Mouse (Mus musculus): ENCODE results near the gene Rgs9.
"Not testable (repeated sequence)": the region's sequence is repeated elsewhere in the genome, so short reads cannot be mapped to it uniquely, and the experiment has no call there.

Gene Rgs9

GRCm38 (mm10) chr11:109305680-109306079 lies 7.8 kb upstream of the Rgs9 start:
- no peak for DNase-seq (ENCODE audit: low spot score)

- DNase-seq (ENCODE audit: low spot score), result no peak
Measured at GRCm38 (mm10) chr11:109302338-109302737, 4.4 kb upstream of the Rgs9 start.

- no peak for DNase-seq (ENCODE audit: low spot score)
Measured at GRCm38 (mm10) chr11:109297031-109297430, 898 bp downstream of the Rgs9 start.

- no peak for DNase-seq (ENCODE audit: low spot score)
Measured at GRCm38 (mm10) chr11:109292056-109292455, 5.9 kb downstream of the Rgs9 start.

GRCm38 (mm10) chr11:109289378-109289777 lies 8.6 kb downstream of the Rgs9 start:
- DNase-seq (ENCODE audit: low spot score), result not testable (repeated sequence)

- no peak for DNase-seq (ENCODE audit: low spot score)
Measured at GRCm38 (mm10) chr11:109284811-109285210, 13.1 kb downstream of the Rgs9 start.

- DNase-seq (ENCODE audit: low spot score), result no peak
Measured at GRCm38 (mm10) chr11:109278186-109278585, 19.7 kb downstream of the Rgs9 start.

GRCm38 (mm10) chr11:109271399-109271798 lies 26.5 kb downstream of the Rgs9 start:
- no peak for DNase-seq (ENCODE audit: low spot score)

GRCm38 (mm10) chr11:109270366-109270765 lies 27.6 kb downstream of the Rgs9 start:
- no peak for DNase-seq (ENCODE audit: low spot score)

- DNase-seq (ENCODE audit: low spot score), result no peak
Measured at GRCm38 (mm10) chr11:109269662-109270341, 28.1 kb downstream of the Rgs9 start.

GRCm38 (mm10) chr11:109269283-109269661 lies 28.7 kb downstream of the Rgs9 start:
- no peak for DNase-seq (ENCODE audit: low spot score)

GRCm38 (mm10) chr11:109266161-109266910 lies 31.6 kb downstream of the Rgs9 start:
- no peak for DNase-seq (ENCODE audit: low spot score)

GRCm38 (mm10) chr11:109264159-109264768 lies 33.7 kb downstream of the Rgs9 start:
- DNase-seq (ENCODE audit: low spot score), result no peak

- DNase-seq (ENCODE audit: low spot score), result no peak
Measured at GRCm38 (mm10) chr11:109260561-109260960, 37.4 kb downstream of the Rgs9 start.

GRCm38 (mm10) chr11:109258941-109259910 lies 38.7 kb downstream of the Rgs9 start:
- DNase-seq (ENCODE audit: low spot score), result no peak

- DNase-seq (ENCODE audit: low spot score), result no peak
Measured at GRCm38 (mm10) chr11:109257824-109258223, 40.1 kb downstream of the Rgs9 start.

GRCm38 (mm10) chr11:109255022-109255421 lies 42.9 kb downstream of the Rgs9 start:
- no peak for DNase-seq (ENCODE audit: low spot score)

- DNase-seq (ENCODE audit: low spot score), result no peak
Measured at GRCm38 (mm10) chr11:109252483-109252882, 45.4 kb downstream of the Rgs9 start.

- DNase-seq (ENCODE audit: low spot score), result no peak
Measured at GRCm38 (mm10) chr11:109250566-109250965, 47.4 kb downstream of the Rgs9 start.

- no peak for DNase-seq (ENCODE audit: low spot score)
Measured at GRCm38 (mm10) chr11:109246920-109247319, 51.0 kb downstream of the Rgs9 start.

GRCm38 (mm10) chr11:109244635-109245360 lies 53.1 kb downstream of the Rgs9 start:
- DNase-seq (ENCODE audit: low spot score), result peak; percentile 5
